Mouse (Mus musculus): ENCODE results near the gene Tgtp1. TPM values are rescaled to one million over a fixed set of nuclear protein-coding genes. Genes with fewer than 3 reads are reported as not detected.
"Not testable (repeated sequence)": the region's sequence is repeated elsewhere in the genome, so short reads cannot be mapped to it uniquely, and the experiment has no call there.

The Tgtp1 gene
- total RNA-seq (2015) (2.6 and 5.0 TPM in 2 replicates), total RNA-seq (2017) (3.0 and 7.8 TPM in 2 replicates)

DNA sequence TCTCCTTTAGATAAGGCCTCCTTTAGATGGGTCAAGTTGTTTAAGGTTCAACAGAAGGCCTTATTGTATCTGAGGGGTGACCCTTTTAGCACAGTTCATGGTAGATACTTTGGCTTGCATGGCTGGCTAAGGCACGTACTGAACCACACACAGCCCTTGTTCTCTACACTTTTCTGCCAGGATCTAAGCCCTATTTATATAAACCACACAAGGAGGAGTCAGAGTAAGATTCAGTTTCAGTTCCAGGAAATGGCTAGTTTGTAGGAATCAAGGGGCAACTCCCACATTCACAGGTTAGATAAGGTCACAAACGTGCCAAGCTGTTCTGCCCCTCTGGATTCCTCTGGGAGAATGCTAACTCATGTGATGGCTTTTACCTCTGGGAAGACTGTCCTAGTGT is at the start of gene Tgtp1:
Tgtp1 (minus strand) TSS at position 155 of the 400 bp plus-strand sequence.
- peak; percentile 62 for ATAC-seq (replicated peaks; ENCODE audit: poor library complexity)

DNA sequence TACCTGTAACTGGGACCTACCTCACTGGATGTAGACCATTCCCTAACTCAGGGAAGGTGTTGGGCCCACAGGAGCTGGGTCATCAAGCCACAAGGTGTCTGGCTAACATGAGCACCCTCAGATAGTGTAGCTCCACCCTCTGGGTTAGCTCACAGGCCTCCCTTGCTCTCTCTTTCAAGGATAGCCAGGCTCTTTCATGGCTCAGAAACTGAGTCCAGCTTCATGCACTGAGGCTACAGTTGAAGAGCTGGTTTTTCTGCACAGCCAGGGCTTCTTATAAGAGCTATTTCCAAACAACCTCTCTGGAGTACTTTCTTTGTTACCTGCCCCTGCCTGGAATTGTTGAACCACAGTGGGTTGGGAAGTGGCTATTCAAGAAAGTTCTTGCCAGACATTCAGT is 18.1 kb upstream of the Tgtp1 start:
- not testable (repeated sequence) for ATAC-seq (replicated peaks; ENCODE audit: poor library complexity)

- ATAC-seq (replicated peaks; ENCODE audit: poor library complexity), result not testable (repeated sequence)
These were observed 12.8 kb upstream of the Tgtp1 start for GRCm38 (mm10) chr11:49006785-49007184.

- ATAC-seq (replicated peaks; ENCODE audit: poor library complexity), result not testable (repeated sequence)
These were observed 12.3 kb upstream of the Tgtp1 start for GRCm38 (mm10) chr11:49006317-49006716.

DNA sequence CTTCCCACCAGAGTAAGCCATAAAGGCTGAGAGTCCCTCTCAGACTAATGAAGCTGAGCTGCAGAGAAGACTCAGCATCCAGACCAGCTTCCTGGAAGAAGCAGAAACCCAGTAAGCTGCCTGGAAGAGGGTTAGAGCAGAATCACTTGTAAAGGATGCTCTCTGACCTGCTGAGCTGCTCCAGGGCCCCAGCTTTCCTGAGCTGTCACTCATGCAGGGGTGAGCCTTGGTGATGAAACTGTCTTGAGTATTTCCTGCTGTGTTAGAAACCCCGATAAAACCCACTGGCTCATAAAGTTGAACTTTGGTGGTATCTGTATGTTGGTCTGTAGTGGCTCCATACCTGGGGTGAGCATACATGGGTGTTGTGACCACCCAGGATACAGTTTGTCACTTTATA is 6.4 kb upstream of the Tgtp1 start:
- not testable (repeated sequence) for ATAC-seq (replicated peaks; ENCODE audit: poor library complexity)

DNA sequence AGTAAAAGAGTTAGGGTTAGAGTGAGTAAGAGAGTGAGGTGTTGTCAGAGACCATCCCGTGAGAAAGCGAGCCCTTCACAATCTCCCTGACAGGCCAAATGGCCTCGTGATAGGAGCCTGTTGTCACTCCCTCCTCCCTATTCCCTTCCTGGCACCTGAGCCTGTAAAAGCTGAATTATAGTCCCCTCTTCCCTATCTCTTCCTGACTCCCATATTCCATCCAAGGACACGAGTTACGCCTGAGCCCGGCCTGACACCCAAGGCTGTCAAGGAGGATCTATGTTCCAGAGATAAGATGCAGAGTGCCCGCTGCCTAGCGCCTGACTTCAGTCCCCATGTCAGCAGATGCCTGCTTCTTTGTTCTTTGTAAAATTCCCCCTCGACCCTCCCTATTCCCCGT is 676 bp downstream of the Tgtp1 start:
- ATAC-seq (replicated peaks; ENCODE audit: poor library complexity), result not testable (repeated sequence)

GRCm38 (mm10) chr11:48991740-48992520 is 2.0 kb downstream of the Tgtp1 start, which contains the start of gene Gm12185:
Gene Gm12185, minus strand, starts transcription at chr11:48992226.
- not testable (repeated sequence) for ATAC-seq (replicated peaks; ENCODE audit: poor library complexity)

DNA sequence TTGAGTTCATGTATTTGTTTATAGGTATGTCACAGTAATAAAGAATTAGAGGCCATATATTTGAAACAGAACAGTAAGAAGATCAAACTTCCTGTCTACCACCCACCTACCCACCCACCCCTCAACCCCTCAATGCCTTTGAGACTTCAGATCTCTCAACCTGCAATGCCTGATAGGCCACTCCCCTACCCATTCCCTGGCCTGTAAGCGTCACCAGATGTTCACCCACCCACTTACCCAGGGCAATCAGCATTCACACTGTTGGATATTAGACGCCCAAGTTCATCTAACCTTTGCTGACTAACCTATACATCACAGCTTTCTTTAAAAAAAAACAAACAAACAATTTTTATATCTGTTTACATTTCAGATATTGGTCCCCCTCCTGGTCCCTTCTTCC is 4.0 kb downstream of the Tgtp1 start:
- ATAC-seq (replicated peaks; ENCODE audit: poor library complexity), result peak; percentile 53; the same call in 1 of the 2 replicates

DNA sequence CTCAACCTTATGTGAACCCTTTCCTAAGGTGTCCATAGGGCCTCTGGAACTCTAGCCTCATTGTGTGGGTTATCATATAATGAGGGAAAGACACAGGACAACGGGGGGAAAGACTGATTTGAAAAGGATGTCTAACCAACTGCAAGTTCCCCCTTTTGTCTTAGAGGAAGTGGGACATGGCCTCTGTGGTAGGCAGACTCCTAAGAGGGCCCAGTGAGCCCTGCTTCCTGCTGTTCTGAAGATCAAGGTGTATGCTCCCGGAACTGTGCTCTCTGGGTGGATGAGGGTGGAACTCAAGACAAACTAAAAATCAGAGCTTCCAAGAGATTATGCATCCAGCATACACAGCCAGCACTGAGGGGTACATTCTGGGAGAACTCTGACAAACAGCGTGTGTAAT is 5.8 kb downstream of the Tgtp1 start:
- peak; percentile 72 for ATAC-seq (replicated peaks; ENCODE audit: poor library complexity)

DNA sequence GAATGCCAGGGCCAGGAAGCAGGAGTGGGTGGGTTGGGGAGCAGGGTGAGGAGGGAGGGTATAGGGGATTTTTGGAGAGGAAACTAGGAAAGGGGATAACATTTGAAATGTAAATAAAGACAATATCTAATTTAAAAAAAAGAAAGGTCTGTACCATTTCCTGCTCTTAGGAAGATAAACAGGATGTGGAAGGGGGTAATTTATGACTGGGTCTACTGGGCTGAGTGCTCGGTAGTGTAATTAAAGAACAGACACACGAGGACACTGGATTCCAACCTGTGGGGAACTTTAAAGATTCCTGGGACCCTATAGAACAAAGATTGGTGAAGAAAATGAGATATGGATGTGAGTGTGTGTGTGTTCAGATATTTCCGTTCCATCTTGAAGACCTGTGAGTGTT is 11.1 kb downstream of the Tgtp1 start:
- ATAC-seq (replicated peaks; ENCODE audit: poor library complexity), result not testable (repeated sequence)

- ATAC-seq (replicated peaks; ENCODE audit: poor library complexity), result peak; percentile 52
These were observed 13.9 kb downstream of the Tgtp1 start for GRCm38 (mm10) chr11:48980052-48980451.

DNA sequence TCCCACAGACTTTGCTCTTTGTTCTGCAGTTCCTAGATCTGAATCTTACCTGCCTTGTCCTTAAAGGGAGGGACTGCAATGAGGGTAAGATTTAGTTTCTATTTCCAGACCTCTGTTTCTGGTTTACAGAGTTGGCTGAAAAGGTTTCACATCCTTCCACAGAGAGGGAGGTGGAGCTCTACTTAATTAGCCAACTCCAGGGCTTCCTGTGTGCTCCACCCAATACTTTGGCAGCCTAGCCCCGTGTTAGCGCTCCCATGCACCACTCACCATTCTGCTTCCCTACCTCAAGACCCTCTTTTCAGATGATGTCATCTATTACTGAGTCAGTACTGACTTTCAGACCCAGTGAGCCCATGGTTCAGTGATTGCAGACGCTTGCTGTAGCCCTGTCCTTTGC is 14.7 kb downstream of the Tgtp1 start, which contains the start of gene 9930111J21Rik1:
9930111J21Rik1 (minus strand) TSS at position 148 of the 400 bp plus-strand sequence.
- ATAC-seq (replicated peaks; ENCODE audit: poor library complexity), result peak; percentile 79

DNA sequence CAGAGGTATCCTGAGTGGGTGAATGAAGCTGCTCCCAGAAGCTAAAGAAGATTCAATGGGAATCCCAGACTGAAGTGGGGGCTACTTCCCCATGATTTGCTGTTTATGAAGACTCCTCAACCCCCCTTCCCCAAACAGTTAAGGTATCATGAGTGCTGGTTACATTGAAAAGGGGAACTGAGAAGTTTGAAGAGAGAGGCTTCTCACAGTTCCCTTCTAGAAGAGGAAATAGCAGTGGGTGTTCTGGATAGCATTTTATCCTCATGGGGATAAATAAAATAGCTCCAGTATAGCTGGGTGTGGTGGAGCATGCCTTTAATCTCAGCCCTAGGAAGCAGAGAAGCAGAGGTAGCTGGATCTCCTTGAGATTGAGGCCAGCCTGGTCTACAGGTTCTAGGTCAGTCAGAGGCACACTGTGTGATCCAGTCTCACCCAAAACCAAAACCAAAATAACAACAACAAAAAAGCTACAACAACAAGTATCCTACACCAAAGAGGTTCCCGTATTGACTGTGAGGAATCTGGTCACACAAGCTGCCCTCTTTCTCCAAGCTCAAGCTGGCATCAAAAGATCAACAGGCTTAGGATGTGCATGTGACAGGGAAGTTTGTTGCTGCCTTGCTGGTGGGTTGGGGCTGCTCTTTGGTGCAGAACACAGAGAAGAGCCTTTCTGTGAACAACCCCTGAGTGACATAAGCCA is 15.6 kb downstream of the Tgtp1 start, which contains the start of gene Olfr56:
Olfr56 (plus strand) TSS at position 650 of the 700 bp plus-strand sequence.
- peak; percentile 75 for ATAC-seq (replicated peaks; ENCODE audit: poor library complexity)

DNA sequence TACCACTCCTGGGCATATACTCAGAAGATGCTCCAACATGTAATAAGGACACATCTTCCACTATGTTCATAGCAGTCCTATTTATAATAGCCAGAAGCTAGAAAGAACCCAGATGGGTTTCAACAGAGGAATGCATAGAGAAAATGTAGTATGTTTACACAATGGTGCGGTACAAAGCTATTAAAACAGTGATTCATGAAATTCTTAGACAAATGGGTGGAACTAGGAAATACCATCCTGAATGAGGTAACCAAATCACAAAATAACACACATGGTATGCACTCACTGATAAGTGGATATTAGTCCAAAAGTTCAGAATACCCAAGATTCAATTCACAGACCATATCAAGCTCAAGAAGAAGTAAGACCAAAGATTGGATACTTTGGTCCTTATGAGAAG is 19.3 kb downstream of the Tgtp1 start:
- ATAC-seq (replicated peaks; ENCODE audit: poor library complexity), result not testable (repeated sequence)

- not testable (repeated sequence) for ATAC-seq (replicated peaks; ENCODE audit: poor library complexity)
These were observed 47.9 kb downstream of the Tgtp1 start, which contains the start of gene Psme2b for GRCm38 (mm10) chr11:48946090-48946489. Gene Psme2b, minus strand, starts transcription at chr11:48946190.

DNA sequence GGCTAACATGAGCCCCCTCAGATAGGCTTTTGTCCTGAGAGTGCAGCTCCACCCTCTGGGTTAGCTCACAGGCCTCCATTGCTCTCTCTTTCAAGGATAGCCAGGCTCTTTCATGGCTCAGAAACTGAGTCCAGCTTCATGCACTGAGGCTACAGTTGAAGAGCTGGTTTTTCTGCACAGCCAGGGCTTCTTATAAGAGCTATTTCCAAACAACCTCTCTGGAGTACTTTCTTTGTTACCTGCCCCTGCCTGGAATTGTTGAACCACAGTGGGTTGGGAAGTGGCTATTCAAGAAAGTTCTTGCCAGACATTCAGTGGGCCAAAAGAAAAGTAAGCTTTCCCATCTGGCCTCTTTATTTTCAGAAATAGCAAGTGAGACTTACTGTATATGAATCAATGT is 54.7 kb downstream of the Tgtp1 start:
- not testable (repeated sequence) for ATAC-seq (replicated peaks; ENCODE audit: poor library complexity)

Other genes starting within 250 kb of the Tgtp1 start
- gene Rack1, start 193.8 kb downstream of the Tgtp1 start, total RNA-seq (2015), result 3,057 and 3,071 TPM in 2 replicates
- 1,485 and 1,729 TPM in 2 replicates for gene Rack1, start 193.8 kb downstream of the Tgtp1 start, total RNA-seq (2017)
- 11.7 and 12.6 TPM in 2 replicates for gene Trim41, start 176.8 kb downstream of the Tgtp1 start, total RNA-seq (2015)
- gene Trim41, start 176.8 kb downstream of the Tgtp1 start, total RNA-seq (2017), result 63.3 and 72.7 TPM in 2 replicates
- gene Trim7, start 168.0 kb downstream of the Tgtp1 start, total RNA-seq (2015), result 0.12 and 0.32 TPM in 2 replicates
- 0.51 and 3.5 TPM in 2 replicates for gene Trim7, start 168.0 kb downstream of the Tgtp1 start, total RNA-seq (2017)
- 4.6 and 6.8 TPM in 2 replicates for gene Gm12184, start 167.5 kb downstream of the Tgtp1 start, total RNA-seq (2015)
- 14.6 and 22.1 TPM in 2 replicates for gene Gm12184, start 167.5 kb downstream of the Tgtp1 start, total RNA-seq (2017)
- gene Irgm1, start 122.5 kb downstream of the Tgtp1 start, total RNA-seq (2015), result 44.1 and 45.1 TPM in 2 replicates
- 32.4 and 34.9 TPM in 2 replicates for gene Irgm1, start 122.5 kb downstream of the Tgtp1 start, total RNA-seq (2017)
- gene Gm5431, start 92.0 kb downstream of the Tgtp1 start, total RNA-seq (2015), result 0.39 and 0.84 TPM in 2 replicates
- 0.27 and 0.83 TPM in 2 replicates for gene Gm5431, start 92.0 kb downstream of the Tgtp1 start, total RNA-seq (2017)
- 22.6 and 31.0 TPM in 2 replicates for gene Psme2b, start 48.0 kb downstream of the Tgtp1 start, total RNA-seq (2015)
- gene Psme2b, start 48.0 kb downstream of the Tgtp1 start, total RNA-seq (2017), result 25.4 and 31.7 TPM in 2 replicates
- gene Olfr56, start 15.3 kb downstream of the Tgtp1 start, total RNA-seq (2015), result 0.64 and 0.94 TPM in 2 replicates
- gene Olfr56, start 15.3 kb downstream of the Tgtp1 start, total RNA-seq (2017), result 1.3 and 1.9 TPM in 2 replicates
- gene 9930111J21Rik1, start 14.8 kb downstream of the Tgtp1 start, total RNA-seq (2015), result 13.7 and 14.1 TPM in 2 replicates
- 7.6 and 8.2 TPM in 2 replicates for gene 9930111J21Rik1, start 14.8 kb downstream of the Tgtp1 start, total RNA-seq (2017)
- gene Gm12185, start 1.9 kb downstream of the Tgtp1 start, total RNA-seq (2015), result 0.07 and 0.54 TPM in 2 replicates
- gene Gm12185, start 1.9 kb downstream of the Tgtp1 start, total RNA-seq (2017), result 1.5 and 4.9 TPM in 2 replicates
- 26.0 and 37.5 TPM in 2 replicates for gene 9930111J21Rik2, start 57.1 kb upstream of the Tgtp1 start, total RNA-seq (2015)
- gene 9930111J21Rik2, start 57.1 kb upstream of the Tgtp1 start, total RNA-seq (2017), result 25.2 and 29.4 TPM in 2 replicates
- 16.8 and 24.5 TPM in 2 replicates for gene Tgtp2, start 70.0 kb upstream of the Tgtp1 start, total RNA-seq (2015)
- 56.3 and 82.0 TPM in 2 replicates for gene Tgtp2, start 70.0 kb upstream of the Tgtp1 start, total RNA-seq (2017)
- 129 and 147 TPM in 2 replicates for gene Ifi47, start 82.4 kb upstream of the Tgtp1 start, total RNA-seq (2015)
- 54.3 and 57.2 TPM in 2 replicates for gene Ifi47, start 82.4 kb upstream of the Tgtp1 start, total RNA-seq (2017)
- gene Olfr1396, start 120.7 kb upstream of the Tgtp1 start, total RNA-seq (2015), result not detected in 2 replicates
- not detected in 2 replicates for gene Olfr1396, start 120.7 kb upstream of the Tgtp1 start, total RNA-seq (2017)
- not detected in 2 replicates for gene Olfr1395, start 148.1 kb upstream of the Tgtp1 start, total RNA-seq (2015)
- gene Olfr1395, start 148.1 kb upstream of the Tgtp1 start, total RNA-seq (2017), result not detected in 2 replicates
- not detected in 2 replicates for gene Olfr1394, start 160.2 kb upstream of the Tgtp1 start, total RNA-seq (2015)
- gene Olfr1394, start 160.2 kb upstream of the Tgtp1 start, total RNA-seq (2017), result not detected in 2 replicates
- 3.8 and 7.1 TPM in 2 replicates for gene Btnl9, start 193.0 kb upstream of the Tgtp1 start, total RNA-seq (2015)
- 7.5 and 13.9 TPM in 2 replicates for gene Btnl9, start 193.0 kb upstream of the Tgtp1 start, total RNA-seq (2017)
- gene Zfp62, start 209.1 kb upstream of the Tgtp1 start, total RNA-seq (2015), result 59.9 and 71.0 TPM in 2 replicates
- gene Zfp62, start 209.1 kb upstream of the Tgtp1 start, total RNA-seq (2017), result 78.4 and 133 TPM in 2 replicates